Mouse (Mus musculus) thymus, postnatal 4 days (tissue): Measurements from ENCODE around the gene Lingo3.

Experiments used
- DNase-seq: peaks from one replicate; pipeline ENCODE4 v3.0.0; 2021

Gene Lingo3

DNA sequence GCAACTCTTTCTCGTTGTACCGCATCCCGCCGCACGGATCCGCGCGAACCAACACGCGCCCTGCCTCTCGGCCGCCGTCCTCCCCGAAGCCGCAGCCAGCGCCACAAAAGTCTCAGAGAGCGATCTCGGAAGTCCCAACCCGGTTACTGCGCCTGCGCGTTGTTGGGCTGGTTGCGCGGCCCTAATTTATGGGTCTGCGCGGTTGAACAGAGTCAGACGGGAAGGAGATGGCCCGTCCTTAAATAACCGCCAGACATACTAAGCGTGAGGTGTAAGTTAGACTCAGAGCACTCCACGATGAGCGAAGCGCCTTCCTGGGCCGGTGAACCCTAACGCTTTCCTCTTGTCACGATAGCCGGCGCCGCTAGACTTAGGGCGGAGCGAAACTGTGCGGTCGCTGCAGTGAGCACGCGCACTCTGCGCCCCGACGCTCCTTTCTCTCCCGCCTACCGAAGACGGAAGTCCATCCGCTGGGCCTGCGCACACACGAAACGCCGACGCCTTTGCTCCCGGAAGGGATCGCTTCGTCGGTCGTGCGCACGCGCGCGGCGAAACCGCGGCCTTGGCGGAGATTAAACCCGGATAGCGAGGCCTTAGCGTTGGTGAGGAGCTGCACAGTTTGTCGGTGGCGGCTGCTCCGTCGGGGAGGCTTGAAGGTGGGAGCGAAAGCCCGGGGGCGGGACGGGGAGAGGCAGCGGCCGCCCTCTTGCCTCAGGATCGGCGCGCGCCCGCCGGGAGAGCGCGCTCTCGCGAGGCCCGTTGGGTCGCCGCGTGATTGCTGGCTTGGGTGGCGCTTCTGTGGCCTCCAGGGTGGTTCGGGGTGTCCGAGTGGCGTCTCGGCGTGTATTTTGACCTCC lies 45.5 kb downstream of the Lingo3 start, which contains the start of the genes Sf3a2 and Plekhj1:
Gene Sf3a2, plus strand, starts transcription at position 49 of the 857 bp plus-strand sequence.
Gene Plekhj1, minus strand, starts transcription at position 477 of the 857 bp plus-strand sequence.
- DNase-seq: peak; percentile 99

DNA sequence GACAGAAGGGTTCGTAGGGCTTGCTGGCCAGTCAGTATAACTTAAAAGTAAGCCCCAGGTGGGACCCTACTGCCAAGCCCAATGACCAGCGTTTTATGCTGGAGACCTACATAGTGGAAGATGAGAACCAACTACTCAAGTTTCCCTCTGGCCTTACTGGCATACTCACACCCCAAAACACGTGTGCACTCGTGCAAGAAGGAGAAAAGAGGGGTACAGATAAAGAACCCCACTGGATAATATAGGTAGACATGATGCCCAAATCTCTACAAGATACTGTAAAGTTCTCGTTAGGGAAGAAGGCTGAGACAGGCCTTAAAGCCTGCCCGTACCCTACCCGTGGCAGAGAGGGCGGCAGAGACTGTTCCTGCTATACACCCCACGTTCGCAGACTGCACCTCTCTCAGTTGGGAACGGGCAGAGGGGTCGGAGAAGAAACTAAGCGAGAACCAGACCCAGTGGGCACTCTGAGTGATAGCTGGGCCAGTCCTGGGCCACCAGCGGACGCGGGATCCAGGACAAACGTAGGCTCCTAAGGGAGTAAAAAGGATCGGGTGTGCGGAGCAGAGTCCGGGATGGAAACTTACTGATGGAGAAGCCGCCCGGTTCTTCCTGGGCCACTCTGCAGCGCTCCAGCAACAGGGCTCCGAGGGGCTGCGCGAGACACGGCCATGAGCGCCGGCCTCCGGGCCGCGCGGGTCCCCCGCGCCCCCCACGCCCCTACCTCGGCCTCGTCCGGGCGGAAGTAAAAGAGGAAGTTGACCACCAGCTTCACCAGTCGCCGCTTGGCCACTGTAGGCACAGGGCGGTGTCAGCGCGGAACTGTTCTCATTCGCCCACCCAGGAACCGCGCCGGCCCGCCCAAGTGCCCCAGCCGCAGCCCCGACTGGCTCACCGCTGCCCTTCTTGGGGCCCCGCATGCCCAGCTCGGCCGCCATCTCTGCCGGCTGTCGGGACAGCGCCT lies 46.4 kb downstream of the Lingo3 start:
- DNase-seq: no peak

DNA sequence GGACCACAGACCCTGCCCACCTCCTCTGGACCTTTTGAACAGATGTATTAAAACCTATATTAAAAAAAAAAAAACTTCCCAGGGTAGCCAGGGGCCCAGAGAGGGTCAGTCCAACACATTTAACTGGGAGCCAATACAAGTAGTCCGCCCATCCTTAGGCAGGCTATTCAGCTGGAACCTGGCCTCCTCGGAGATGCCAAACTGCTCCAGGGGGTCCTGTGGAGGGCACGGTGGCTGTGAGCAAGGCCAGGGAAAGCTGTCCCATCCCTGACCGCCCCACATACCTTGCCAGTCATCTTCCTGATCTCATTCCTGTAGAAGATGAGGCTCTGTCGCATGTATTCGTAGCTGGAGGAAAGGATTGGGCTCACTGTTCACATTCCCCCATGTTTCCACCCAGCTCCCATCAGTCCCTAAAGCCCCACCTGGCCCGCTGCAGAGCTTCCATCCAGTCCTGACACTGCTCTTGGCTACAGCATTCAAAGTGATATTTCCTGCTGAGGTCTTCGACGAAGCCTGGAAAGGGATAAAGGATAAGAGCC lies 47.5 kb downstream of the Lingo3 start:
- no peak for DNase-seq

DNA sequence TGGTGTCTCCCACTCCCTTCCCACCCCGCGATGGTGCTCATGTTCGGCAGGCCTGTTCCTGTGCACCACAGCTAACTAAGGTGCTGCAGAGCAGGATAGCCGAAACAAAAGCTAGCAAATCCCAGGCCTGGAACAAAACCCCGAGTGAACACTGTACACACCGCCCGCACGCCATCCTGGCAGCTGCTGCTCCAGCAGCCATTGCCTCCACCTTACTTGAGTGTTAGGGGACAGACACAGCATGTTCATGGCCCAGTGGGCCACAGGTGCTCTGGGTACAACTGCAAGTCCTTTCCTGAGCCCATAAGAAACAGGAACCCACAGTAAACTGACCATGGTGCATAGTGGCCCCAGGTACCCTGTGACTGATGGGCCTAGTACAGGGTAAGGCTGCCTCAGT lies 49.1 kb downstream of the Lingo3 start:
- DNase-seq: no peak

DNA sequence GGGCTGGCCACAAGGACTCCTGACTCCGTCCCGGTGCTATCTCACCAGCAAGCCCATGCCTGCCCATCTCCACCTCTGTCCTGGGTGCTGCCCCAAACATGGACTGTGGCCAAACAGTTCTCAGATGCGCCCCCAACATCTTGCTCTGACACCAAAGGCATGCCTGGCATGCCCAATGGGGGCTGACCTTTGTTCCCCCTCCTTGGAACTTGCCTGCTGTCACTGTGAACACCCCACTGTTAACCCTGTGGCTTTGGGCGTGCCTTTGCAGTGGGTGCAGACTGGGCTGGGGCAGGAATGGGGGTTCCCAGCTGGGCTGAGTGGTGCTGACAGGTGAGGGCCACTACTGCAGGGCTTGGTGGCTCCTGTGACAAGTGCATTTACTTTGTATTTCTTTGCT lies 50.0 kb downstream of the Lingo3 start:
- DNase-seq: no peak

DNA sequence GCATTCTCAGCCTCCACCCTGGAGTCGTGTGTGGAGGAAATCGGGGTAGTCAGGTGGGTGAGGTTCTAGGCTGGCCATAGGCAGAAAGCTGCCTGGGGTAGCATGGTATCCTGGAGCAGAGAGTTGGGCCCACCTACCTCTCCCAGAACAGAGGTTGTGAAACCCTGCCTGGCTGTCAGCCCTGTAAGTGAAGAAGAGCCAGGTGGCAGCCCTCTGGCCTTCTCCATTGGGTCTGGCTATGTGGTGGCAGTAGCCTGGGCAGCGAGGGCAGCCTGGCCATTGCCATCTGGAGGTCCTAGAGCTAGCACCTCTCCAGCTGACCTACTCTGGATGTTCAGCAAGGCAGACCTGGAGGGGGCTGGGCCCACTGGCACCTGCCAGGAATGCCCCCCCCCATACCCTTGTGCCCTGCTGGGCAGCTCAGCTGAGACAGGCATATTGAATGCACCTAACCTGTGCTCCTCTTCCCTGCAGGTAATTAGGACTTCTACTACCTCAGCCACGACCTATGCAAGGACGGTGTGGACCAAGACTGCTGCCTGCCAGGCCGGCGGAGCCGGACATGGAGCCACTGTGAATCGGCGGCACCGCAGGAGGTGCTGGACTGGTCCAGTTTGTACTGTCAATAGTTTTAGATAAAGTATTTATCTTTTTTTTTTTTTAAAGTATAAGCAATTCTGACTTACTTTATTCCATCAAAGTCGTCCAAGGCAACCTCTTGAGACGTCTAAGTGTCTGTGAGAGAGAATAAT lies 50.6 kb downstream of the Lingo3 start:
- no peak for DNase-seq

DNA sequence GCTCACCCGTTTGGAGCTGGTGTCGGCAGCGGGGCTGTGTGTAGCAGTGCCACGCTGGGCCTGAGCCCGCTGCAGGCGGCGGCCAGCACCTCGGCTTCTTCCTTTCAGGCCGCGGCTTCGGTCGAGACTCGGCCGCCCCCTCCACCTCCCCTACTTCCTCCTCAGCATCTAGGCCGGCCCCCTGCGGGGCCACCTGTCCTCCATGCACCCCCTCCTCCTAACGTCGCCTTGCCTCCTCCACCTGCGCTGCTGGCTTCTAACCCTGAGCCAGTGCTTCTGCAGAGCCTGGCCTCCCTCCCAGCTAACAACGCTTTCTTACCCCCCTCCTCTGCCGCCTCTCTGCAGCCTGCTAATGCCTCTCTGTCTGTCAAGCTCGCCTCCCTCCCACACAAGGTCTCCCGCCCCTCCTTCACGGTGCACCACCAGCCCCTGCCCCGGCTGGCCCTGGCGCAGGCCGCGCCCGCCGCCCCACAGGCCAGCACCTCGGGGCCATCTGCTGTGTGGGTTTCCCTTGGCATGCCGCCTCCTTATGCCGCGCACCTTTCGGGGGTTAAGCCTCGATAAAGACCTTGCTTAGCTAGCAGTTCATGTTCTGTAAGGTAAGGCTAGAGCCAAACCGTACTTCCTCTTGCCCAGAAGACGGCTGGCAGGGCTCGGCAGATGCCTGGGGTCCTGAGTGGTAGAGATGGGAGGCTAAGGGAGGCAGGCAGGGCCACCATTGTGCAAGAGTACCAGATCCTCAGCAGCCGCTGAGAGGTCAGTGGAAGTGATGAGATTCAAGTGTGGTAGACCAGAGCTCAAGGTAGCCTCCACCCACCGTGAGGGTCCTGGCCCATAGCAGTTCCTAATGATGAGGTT lies 51.4 kb downstream of the Lingo3 start:
- DNase-seq: peak; percentile 74

DNA sequence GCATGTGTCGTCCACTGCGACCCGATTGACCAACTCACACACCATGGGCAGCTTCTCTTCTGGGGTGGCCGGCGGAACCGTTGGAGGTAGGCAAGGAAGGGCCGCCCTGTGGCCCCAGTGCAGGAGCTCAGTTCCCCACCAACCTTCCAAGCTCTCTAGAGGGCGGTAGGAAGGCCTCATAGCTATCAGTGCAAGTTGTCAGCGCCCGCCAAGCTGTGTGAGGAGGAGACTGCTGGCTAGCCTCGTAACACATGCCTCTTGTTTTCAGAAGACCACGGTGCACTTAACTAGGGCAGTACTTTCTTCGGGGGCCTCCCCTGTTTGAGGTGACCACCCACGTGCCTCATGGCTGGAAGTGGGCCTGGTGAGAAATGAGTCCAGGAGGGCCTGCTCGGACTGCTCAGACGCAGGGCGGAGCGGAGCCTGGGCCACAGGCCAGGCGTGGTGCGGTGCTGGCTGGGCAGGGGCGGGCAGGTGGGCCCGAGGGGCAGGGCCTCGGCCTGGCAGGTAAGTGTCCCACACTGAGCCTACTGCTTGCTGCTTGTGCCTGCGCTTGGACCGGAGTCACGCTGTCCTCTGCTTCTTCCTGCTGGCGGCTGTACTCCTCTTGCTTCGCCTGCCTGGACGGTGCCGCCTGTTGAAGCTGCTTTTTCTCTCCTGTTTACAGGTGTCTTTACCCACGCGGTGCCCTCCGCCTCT lies 52.2 kb downstream of the Lingo3 start:
- DNase-seq: peak; percentile 53

DNA sequence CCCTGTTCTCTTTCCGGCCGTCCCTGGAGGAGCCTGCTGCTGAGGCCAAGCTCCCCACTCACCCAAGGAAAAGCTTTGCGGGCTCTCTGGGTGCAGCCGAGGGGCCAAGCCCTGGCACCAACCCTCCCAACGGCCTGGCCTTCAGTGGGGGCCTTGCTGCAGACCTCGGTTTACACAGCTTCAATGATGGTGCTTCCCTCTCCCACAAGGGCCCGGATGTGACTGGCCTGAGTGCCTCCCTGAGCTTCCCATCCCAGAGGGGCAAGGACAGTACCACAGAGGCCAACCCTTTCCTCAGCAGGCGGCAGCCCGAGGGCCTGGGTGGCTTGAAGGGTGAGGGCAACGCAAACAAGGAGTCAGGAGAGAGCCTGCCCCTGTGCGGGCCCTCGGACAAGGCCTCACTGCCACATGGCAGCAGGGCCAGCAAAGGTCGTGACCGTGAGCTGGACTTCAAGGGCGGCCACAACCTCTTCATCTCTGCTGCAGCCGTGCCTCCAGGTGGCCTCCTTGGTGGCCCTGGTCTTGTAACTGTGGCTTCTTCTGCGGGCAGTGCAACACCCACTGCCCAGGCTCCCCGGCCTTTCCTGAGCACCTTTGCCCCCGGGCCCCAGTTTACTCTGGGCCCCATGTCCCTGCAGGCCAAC lies 53.0 kb downstream of the Lingo3 start:
- DNase-seq: no peak

DNA sequence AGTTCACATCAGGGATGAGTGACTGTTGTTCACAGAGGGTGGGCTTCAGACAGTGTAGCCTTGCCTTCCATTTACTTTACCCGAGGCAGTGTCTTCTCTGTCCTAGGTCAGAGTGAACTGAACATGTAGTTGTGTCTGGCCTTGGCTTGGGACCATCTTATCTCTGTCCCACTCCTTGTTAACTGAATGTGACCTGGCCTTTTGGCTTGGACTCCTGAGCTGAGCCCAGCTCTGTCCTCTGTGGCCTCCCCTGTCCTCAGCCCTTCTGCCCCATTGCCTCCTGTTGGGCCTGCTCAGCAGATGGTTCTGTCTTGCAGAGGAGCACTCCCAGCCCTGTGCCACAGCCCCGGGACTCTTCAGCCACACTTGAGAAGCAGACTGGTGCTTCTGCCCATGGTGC lies 56.3 kb downstream of the Lingo3 start:
- DNase-seq: no peak

DNA sequence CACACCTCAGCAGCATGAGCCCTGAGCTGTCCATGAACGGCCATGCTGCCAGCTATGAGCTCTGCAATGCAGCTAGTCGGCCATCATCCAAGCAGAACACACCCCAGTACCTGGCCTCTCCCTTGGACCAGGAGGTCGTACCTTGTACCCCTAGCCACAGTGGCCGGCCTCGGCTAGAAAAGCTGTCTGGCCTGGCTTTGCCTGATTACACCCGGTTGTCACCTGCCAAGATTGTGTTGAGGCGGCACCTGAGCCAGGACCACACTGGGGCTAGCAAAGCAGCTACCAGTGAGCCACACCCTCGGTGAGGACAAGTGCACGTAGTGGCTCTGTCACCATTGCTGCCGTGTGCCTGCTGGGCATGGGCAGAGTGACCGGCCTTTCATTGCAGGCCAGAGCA lies 57.9 kb downstream of the Lingo3 start:
- no peak for DNase-seq

DNA sequence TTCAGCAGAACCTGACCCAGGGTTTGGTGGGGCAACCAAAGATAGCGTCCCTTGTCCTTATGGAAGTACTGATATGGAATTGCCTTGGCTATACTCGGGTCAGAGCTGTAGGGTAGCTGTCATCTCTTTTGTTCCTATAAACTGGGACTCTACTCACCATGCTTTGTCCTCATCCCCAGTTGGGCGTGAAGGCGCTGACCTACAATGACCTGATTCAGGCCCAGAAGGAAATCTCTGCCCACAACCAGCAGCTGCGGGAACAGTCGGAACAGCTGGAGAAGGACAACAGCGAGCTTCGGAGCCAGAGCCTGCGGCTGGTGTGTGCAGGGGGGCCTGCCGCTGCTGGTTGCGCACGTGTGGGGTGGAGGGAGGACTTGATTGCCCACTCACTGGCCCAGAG lies 59.0 kb downstream of the Lingo3 start:
- DNase-seq: no peak

DNA sequence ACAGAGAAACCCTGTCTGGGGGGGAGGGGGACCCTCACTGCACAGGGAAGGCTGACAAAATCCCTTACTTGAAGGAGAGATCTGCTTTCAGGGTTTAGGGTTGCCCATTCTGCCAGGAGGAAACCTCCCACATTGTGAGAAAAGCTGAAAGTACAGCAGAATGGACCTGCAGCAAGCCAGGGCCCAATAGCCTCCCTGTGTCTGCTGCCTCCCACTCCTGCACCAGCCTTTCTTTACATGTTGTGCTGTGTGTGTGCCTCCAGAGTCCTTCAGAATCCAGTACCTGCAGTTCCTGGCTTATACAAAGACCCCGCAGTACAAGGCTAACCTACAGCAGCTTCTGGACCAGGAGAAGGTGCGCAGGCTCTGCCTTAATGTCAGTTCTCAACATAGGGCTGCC lies 59.5 kb downstream of the Lingo3 start:
- DNase-seq: no peak
